Mouse (Mus musculus): Measurements from ENCODE around the gene Eps15.
"Not testable (repeated sequence)": the region's sequence is repeated elsewhere in the genome, so short reads cannot be mapped to it uniquely, and the experiment has no call there.

The Eps15 gene

DNA sequence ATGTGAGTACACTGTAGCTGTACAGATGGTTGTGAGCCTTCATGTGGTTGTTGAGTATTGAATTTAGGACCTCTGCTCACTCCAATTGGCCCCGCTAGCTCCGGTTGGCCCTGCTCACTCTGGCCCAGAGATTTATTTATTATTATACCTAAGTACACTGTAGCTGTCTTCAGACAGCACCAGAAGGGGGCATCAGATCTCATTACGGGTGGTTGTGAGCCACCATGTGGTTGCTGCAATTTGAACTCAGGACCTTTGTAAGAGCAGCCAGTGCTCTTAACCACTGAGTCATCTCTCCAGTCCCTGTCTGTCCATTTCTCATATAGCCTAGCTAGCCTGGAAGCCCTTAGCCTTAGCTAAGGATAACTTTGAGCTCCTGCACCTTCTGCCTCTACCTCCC is 124.8 kb downstream of the Eps15 start:
- DNase-seq, result not testable (repeated sequence)

DNA sequence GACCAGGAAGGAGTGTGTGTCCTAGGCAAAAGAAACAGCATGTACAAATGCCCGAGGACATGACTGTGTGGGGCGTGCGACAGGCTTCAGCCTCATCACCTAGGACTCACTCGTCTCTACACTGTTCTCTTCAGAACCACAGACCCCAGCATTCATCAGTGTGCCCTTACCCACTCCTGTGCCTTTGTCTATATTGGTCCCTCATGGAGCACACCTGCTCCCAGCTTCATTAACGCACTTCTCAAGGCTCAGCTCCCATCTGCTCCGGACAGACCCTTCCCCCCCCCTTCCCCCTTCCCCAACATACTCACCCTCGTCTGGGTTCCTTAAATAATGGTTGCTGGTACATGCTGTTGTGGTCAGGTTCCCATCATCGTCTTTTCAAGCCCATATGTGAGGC is 125.3 kb downstream of the Eps15 start:
- no peak for DNase-seq

DNA sequence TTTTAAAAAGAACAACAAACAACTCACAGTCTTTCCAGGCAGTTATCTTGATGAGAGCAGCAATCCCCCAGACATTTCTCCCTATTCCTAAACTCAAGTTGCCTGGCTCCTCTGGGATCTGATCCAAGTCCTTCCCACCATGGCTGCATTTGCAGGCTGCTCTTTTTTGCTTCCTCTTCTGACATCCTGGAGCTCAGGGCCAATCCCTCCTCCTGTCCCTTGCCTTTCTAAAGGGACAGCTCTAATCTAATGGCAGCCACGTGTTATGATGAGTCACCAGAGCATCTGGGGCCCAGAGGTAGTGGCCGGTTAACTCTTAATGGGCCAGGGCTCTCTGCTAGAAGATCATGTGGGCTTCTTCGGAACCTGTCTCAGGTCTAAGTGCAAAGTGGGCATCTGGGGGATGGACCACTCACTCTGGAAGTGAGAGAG is 126.0 kb downstream of the Eps15 start:
- peak; percentile 82 for DNase-seq

DNA sequence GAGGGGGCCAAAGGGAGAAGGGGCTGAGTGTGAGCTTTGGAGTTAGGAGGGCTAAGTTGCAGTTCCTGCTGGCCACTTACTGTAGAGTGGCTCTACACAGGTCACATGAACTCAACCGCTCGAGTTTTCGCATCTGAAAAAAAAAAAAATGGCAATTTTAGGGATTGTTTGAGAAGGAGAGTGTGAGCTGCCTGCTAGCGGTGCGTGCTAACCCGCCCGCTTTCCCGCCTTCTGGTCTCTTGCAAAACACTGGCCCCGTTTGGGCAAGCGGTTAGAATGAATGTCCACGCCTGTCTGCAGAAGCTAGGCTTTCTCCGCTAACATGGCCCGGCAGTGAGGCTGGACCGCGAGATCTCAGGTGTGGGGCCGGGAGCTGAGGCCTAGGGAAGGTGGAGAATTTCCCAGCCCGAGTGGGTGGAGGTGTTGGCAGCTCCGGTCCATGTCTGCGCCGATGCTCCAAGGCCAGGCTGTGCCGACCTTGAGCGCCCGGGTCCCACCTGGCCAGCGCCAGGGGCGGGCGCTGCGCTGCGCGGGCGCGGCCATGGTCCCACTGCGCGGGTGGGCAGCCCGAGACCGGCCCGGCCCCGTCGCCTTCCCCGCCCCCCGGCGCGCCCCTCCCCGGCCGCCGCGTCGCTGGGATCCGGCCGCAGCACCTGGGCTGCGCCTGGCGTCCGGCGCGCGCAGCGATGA is 126.6 kb downstream of the Eps15 start, which contains the start of gene Ttc39a:
Gene Ttc39a (plus strand): TSS at position 138 of the 690 bp plus-strand sequence.
- peak; percentile 66 for DNase-seq

DNA sequence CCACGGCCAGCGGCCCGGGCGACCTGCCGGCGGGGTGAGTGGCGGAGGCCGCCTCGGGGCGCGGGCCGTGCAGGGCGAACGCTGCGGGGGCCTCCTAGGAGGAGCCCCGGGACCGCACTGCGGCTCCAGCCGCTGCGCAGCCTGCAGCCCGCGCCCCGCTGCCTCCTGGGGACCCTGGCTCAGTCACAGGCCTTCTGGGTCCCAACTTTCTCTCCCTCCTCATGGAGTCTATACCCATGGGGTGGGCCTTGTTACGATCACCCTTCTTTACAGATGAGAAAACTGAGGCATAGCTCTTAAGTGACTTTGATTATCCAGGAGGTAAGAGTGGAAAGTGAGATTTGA is 127.1 kb downstream of the Eps15 start:
- no peak for DNase-seq

DNA sequence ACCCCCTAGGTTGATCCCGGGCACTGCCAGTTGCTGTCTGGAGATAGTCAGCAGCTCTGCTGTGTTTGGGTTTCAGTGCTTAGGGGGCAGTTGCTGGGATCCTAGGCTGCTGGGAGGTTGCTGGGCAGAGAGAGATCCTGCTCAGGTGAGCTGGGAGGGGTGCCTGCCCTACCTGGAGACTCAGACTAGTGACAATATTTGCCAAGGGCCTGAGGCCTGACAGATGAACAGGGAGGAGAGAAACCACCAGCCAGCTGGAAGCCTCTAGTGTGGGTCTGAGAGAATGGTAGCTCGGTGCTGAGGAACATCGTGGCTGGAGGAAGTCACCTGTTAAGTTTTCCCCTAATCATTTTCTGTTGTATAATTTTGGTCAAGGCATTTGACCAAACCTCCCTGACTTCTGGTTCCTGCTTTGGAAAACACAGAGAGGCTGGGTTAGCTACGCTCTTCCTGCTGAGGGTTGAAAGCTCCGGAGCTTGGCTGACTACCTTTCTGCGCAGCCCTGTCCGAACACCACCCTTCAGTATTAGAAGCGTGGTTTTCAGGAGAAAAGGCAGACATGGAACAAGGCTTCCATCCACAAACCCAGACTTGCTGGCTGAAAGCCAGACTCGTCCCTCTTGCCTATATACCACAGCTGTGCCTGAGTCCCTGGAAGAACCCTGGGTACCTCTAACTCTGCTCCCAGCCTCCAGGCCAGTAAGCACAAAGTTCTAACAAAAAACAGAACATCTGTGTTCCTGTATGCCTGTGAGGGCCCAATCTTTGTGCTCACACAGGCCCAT is 127.8 kb downstream of the Eps15 start:
- DNase-seq, result peak; percentile 27

DNA sequence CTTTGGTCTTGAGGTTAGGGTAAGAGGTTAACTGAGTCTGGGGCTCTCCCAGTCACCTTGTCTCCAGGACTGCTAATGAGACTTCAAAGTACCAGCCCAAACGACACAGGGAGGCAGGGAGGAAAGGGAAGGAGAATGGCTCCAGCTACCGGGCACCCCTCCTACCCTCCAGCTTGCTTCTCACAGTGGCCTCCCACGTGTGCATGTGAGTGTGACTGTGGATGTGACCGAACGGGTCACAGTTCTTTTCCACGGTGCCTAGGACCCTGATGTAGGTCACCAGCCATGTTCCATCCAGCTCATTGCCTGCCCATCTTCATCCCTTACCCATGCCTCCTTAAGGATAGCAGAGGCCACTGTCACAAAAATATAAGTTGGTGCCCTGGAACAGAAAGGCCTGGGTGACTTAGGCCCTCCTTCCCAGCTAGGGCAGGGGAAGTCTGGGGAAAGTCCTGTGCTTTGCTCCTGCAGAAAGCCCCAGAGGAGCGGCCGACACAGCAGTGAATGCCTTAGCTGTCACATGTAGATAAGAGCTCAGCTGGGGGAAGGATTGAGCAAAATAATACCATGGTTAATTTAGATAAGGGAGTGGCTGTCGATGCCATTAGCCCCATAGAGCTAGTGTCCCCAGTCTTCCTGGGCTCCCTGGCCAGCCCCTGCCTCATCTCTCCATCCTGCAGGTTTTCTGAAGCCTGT is 130.8 kb downstream of the Eps15 start:
- DNase-seq, result no peak

DNA sequence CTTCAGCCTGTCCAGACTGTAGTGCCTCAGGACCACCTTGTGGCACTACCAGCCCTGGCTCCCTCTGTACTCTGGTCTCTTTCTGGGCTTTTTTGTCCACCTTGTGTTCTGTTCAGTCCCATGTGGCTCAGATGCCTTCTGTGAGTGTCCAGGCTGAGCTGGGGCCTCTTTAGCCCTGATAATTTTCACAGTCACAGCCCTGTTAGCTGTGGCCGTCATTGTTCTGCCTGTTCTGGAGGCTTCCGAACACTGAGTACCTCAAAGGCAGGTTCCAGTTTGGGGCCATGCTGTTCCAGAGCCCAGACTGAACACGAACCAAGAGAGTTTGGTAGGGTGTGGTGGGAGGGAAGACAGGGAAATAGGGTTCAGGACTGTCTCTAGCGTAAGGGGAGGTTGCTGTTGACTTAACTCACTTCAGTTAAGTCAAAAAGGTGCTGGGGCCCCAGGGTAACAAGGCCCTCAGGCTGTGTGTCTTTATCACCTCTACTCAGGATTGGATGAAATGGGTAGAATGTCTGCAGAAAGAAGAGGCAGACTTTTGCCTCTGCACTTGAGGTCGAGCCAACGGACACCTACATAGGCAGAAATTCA is 131.4 kb downstream of the Eps15 start:
- DNase-seq, result no peak

DNA sequence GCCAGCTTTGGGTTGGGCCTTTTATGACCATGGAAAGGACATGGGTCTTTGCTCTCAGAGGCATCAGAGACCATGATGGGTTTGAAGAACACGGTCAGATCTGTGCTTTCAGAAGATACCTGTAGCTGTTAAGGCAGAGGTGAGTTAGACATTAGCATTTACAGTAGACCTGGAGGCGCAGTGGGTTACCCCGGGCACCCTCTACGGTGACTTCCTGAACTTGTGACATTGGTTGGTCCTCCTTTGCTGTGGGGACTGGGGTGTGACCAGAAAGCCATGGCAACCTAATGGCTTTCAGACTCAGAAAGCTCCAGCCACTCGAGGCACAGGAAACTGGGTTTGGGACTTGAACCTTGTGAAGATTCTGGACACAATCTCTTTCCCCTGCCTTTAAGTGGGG is 132.2 kb downstream of the Eps15 start:
- no peak for DNase-seq

DNA sequence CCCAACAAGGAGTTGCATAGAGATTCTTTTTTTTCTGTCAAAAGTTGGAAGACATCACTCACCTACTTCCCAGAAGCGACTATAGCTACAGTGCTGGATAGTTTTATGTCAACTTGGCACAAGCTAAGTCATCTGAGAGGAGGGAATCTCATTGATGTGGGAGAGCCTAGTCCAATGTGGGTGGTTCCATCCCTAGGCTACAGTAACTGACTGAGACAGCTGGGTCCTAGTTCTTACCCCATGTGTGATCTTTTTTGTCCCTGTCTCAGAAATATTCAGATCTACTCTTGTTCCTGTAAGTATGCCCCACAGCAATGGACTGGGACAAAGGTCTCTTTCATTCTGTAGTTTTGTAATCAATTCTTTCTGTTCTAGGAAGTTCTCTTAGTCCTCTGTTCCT is 137.9 kb downstream of the Eps15 start:
- no peak for DNase-seq

DNA sequence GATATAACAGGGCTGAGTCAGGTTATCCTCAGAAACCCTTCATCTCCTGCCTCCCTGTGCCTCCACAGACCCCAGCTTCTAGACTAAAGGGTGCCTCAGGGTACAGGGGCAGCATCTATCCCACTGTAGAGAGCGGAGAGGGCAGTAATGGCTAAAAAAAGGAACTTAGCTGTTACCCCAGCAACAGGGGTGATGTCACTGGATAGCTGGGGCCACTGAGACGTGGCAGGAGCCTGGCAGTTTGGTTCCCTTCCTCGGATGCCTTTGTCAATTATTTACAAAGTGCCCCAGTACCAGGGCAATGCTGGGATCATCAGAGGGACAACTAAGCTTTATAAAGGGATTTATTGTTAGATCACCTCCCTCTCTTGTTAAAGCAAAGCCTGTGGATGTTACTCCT is 138.9 kb downstream of the Eps15 start:
- peak; percentile 58 for DNase-seq

DNA sequence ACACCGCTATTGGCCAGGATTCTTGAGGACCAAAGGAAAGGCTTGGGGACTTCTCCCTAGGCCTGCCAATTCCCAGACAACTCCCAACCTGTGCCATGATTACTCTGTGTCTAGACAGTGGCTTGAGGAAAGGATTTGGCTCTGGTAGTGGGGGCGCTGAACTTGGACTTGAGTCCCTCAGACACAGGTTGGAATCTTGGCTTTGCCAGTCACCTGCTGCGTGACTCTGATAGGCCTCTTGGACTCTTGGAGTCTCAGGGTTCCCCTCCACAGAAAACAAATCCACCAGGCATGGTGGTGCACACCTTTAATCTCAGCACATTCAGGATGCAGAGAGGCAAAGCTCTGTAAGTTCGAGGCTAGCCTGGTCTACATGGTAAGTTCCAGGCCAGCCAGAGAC is 139.5 kb downstream of the Eps15 start:
- no peak for DNase-seq

DNA sequence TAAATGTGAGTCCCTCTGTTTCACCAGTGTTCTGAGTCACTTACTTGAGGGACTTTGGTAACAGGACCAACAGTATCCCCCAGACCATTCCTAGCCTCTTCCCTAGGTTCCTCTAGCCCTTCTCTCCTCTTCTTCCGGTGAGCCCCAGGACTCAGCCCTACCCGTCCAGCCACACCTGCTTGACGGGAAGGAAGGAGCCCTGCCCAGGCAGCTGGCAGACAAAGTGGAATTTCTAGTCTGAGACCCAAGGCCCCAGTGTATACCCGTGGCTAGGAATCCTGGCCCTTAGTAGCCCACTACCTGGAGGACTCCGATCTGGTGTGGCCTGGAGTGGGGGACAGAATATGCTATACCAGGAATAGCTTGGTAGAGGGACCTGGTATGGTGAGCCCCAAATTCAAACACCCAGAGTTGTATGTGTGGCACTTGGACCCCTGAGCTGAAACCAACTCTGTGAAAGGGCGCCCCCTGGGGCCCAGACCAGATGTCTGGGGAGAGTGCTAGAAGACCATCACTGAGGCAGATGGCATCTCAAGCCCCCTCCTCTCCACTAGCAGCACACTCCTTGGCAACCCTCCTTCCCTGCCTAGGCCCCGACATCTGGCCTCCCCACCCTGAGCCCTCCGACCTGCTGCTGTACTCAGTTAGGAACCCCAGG is 140.2 kb downstream of the Eps15 start:
- no peak for DNase-seq

DNA sequence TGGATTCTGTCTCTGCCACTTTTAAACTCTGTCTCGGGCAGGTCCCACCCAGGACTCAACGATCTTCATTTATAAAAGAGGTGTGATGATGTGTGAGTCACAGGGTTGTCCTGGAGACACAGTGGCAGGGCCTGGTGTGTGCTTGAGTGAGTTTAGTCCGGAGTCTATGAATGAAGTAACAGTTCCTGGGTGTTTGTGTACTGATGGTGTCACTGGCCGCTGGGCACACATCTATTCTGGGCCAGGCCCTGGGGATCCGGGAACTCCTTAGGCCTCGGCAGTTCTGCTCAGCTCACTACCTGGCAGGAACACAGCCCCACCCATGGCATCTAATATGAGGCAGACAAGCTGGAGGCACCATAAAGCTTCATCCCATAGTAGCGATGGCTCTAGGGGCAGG is 141.5 kb downstream of the Eps15 start:
- DNase-seq, result no peak

DNA sequence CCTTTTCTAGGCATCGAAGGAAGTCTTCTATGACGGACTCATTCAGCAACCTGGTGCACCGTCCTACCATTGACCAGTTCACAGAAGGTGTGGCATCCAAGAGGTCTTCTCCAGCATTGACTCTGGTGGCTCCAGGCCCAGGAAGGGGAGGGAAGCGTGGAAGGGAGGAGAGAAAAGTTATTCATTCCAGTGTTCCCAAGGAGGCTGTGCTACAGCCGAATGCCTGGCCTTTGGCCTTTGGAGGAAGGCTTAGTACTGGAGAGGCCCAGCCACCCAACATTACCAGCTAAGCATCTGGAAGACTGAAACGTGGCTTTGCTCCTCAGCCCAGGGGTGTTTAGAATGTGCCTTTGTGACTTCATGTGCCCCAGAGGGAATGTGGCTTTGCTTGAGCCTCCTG is 142.4 kb downstream of the Eps15 start:
- peak; percentile 32 for DNase-seq

DNA sequence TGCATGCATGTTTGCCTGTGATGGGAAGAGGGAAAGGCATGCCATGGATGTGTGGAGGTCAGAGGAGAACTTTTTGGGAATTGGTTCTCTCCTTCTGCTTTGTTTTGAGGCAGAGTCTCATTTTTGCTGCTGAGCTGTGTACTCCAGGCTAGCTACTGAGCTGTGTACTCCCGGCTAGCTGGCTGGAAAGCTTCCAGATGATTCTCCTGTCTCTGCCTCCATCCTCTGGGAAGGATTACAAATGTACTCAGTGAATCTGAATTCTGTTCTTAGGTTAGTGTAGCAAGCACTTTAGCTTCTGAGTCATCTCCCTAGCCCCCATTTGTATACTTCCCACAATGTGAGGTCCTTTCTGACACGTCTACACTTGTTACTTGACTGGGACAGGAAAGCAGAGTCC is 143.4 kb downstream of the Eps15 start:
- no peak for DNase-seq

DNA sequence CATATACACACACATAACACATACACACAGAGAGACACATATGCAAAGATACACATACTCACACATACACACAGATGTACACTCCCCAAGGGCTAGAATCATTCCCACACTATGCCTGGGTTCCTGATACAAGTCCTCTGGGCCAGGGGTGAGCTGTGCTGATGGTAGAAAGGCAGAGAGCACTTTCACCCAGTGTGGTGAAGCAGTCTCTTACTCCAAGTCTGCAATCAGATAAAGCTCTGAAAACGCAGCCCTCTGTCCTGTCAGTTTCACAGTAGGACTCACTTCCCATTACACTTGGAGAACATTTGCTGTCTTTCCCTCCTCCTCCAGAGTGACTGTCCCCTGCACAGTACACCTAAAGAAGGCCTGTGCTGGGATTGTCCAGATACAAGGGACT is 147.0 kb downstream of the Eps15 start:
- DNase-seq, result no peak

DNA sequence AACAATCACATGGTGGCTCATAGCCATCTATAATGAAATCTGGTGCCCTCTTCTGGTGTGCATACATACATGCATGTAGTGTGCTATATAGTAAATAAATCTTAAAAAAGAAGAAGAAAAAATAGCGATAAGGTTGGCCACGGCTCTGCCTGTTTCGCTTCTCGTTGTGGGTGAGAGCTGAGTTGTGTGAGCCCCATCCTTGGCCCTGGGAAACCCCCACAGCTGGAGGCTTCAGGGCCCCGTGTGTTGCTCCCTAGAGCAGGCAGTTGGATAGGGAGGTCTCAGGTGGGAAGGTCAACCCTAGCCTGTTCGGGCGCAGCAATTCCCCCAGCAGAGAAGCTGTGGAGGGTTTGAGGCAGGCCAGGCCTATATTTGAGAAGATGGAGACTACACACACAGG is 150.2 kb downstream of the Eps15 start:
- no peak for DNase-seq

DNA sequence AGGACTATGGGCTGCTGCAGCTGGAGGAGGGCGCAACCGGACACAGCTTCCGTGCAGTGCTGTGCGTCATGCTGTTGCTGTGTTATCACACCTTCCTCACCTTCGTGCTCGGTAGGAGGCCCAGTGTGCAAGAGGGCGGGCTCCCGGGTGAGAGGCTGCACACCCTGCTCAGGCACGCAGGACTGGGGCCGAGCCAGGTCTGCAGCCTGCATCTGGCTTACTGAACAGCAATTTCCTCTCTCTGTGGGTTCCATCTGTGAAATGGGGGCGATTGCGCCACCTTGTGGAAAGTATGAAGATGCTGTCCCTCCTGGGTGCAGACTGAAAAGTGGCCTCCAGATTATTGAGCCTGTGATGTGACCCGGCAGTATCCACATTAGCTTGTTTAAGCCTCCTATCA is 150.8 kb downstream of the Eps15 start:
- DNase-seq, result peak; percentile 68

DNA sequence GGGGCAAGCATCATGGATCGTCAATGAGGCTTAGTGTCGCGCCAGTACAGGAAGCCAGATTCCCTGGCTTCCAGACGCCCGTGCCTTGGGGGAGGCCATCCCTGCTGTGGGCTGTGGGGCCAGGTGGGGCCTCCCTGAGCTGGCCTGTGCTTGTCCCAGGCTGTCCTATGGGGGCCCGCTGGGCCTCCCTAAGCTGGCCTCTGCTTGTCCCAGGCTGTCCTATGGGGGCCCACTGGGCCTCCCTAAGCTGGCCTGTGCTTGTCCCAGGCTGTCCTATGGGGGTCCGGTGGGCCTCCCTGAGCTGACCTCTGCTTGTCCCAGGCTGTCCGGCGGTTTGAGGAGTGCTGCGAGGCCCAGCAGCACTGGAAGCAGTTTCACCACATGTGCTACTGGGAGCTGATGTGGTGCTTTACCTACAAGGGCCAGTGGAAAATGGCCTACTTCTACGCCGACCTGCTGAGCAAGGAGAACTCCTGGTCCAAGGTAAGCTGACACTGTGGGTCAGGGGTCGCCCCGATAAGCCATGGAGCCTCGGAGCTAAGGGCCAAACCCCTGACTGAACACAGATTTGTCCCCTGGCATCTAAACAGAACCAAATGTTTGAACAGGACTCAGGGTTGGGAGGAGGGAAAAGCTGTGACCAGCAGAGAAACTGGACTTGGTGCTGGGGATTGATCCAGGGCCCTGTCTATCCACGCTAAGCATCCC is 152.8 kb downstream of the Eps15 start:
- DNase-seq, result no peak

DNA sequence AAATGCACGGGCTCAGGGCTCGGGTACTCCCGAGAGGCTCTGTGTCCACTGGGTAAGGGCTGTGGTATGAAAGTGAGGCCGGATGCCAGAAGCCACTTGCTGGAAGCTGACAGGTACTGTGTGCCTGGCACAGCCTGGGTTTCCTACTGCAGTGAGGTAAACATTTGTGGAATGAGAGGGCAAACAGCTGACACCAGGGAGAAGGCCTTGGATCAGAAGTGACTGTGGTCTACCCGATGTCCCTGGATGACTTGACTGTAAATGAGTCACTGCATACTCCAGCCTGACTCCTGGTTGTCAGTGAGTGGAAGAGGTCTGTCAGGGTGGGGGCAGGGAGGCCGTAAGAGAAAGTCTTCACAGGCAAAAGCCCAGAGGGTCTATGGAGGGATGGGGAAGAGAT is 153.6 kb downstream of the Eps15 start:
- DNase-seq, result peak; percentile 27

DNA sequence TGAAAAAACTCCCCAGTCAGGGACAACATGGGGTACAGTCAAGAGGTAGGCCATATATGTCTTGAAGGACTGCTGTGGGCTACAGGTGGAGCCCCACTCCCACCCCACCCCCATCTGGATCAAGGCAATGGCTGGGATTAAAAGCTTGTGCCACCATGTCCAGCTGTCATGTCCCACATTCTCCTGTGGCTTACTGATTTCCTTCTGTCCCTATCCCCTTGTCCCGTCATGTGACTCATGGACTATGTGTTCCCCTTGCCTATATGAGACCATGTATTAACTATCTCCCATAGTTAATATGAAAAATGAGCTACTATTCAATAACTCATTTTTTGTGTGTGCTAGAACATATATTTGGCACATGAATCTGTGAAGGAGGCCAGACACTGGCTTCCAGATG is 154.2 kb downstream of the Eps15 start:
- no peak for DNase-seq
